Mouse (Mus musculus): ENCODE measurements around the gene Ccdc167.

GRCm38 (mm10) chr17:29761938-29762337 is 45.1 kb upstream of the Ccdc167 start:
- TF ChIP-seq CTCF (IDR thresholded peaks at IDR 0.05; ENCODE audit: control insufficient read depth, insufficient read depth, insufficient read length) (no peak), MYOG (IDR thresholded peaks at IDR 0.05; ENCODE audit: control insufficient read depth, extremely low read depth, insufficient read length) (no peak), CEBPB (IDR thresholded peaks at IDR 0.05; ENCODE audit: low read depth) (no peak), USF1 (IDR thresholded peaks at IDR 0.05; ENCODE audit: low read depth) (no peak), MAX (IDR thresholded peaks at IDR 0.05) (no peak), MYOD1 (IDR thresholded peaks at IDR 0.05; ENCODE audit: control insufficient read depth, insufficient read length, low read depth) (no peak), FOSL1 (IDR thresholded peaks at IDR 0.05; ENCODE audit: insufficient read depth, low read length, poor library complexity, severe bottlenecking) (no peak)

All from C2C12 (cell line).